Mouse (Mus musculus) hindbrain, embryonic 13.5 days (tissue): ENCODE measurements around the gene Taar7b. TPM values are rescaled to one million over a fixed set of nuclear protein-coding genes. Genes with fewer than 3 reads are reported as not detected.

ENCODE experiments used
- ATAC-seq: fragments of 200-750 bp; cut with Nextera tagmentation; 2 replicates; pipeline ENCODE4 v1.8.0; 2017; ENCODE audit warnings: moderate TSS enrichment; ENCODE audit not compliant: low FRiP score
- H3K27ac ChIP-seq: fragments of 300-500 bp; sonication (generic); 2 replicates; pipeline ENCODE4 v1.5.1; 2015; ENCODE audit warnings: inconsistent platforms, mild to moderate bottlenecking, moderate library complexity
- H3K27me3 ChIP-seq: fragments of 300-500 bp; sonication (generic); 2 replicates; pipeline ENCODE4 v1.6.1; 2015; ENCODE audit warnings: mild to moderate bottlenecking, inconsistent platforms
- H3K36me3 ChIP-seq: fragments of 300-500 bp; sonication (generic); 2 replicates; pipeline ENCODE4 v1.6.1; 2015; ENCODE audit warnings: mild to moderate bottlenecking, inconsistent platforms
- H3K4me1 ChIP-seq: fragments of 300-500 bp; sonication (generic); replicated peaks from 2 replicates; pipeline ENCODE4 v1.6.1; 2015; ENCODE audit warnings: inconsistent platforms
- H3K4me2 ChIP-seq: fragments of 300-500 bp; sonication (generic); 2 replicates; pipeline ENCODE4 v1.6.1; 2015; ENCODE audit warnings: inconsistent platforms, mild to moderate bottlenecking, moderate library complexity
- H3K4me3 ChIP-seq: fragments of 300-500 bp; sonication (generic); 2 replicates; pipeline ENCODE4 v1.5.1; 2015; ENCODE audit warnings: mild to moderate bottlenecking, inconsistent platforms
- H3K9ac ChIP-seq: fragments of 300-500 bp; sonication (generic); 2 replicates; pipeline ENCODE4 v1.6.1; 2015; ENCODE audit warnings: mild to moderate bottlenecking, inconsistent platforms
- H3K9me3 ChIP-seq: fragments of 300-500 bp; sonication (generic); 2 replicates; pipeline ENCODE4 v1.6.1; 2016; ENCODE audit warnings: inconsistent platforms
- WGBS: fragments of 180-500 bp; shearing (Covaris S2); methylation state at CpG from one replicate; pipeline ENCODE4 v1.1.7; 2015; 5-methylcytosine and 5-hydroxymethylcytosine counted together
- polyA plus RNA-seq: library from polyadenylated mRNA; unstranded; fragments of >200 nt; fragmentation: Nextera tagmentation; extraction: Ambion mirVana; gene quantifications from 2 replicates; pipeline ENCODE4 v1.2.1, GENCODE M21; 2015

The Taar7b gene
- polyA plus RNA-seq, 1 experiment from 2014 or later = not detected

DNA sequence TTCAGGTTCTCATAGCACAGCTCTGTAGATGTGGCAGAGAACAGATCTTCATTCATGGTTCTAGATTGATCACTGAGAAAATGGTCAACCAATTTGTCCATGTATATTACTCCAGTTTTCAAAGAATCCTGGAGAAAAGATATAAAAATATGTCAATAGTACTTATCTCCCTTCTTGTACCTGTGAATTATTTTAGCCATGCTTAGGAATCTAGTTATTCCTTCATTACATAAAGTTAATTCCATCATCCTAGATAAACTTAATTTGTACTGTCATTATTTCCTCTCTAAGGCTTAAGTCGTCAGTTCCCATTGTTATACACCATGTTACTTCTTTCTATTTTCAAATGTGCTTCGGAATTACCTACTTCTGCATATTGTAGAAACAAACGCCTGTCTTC lies 6.4 kb upstream of the Taar7b start, which contains the start of gene Taar7a:
Gene Taar7a (minus strand): TSS at position 101 of the 400 bp plus-strand sequence.
- Histone ChIP-seq H3K4me3 (no peak within 1 kb of the TSS), H3K36me3 (no peaks in the 10 kb centered on the region)
- 91% methylated on average over 3 of the region's 3 CpGs for WGBS

DNA sequence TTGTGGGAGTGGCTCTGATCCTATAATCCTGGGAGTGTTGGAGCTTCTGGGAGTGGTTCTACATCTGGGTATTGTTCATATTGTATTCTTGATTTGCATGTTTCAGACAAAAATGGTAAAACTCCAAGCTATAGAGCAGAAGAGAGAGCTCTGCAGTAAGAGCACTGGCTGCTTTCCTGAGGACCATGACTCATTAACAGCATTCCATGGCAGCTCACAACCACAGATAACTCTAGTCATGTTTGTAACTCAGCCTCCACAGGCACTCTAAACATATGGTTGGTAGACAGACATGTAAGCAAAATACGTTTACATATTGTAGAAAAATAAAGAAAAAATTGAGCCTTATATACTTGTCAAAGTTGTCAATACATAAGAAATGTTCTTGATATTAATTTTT lies 6.7 kb downstream of the Taar7b start:
- ATAC-seq = no peak
- H3K27ac ChIP-seq = no peak overlapping the region

More for the DNA sequence above, 6.4 kb upstream of the Taar7b start, which contains the start of gene Taar7a:
- H3K4me1 ChIP-seq = no peaks in the 10 kb centered on the region
- no peak within 1 kb of the TSS for H3K4me2 ChIP-seq
- H3K9ac ChIP-seq = no peak within 1 kb of the TSS
- H3K27me3 ChIP-seq = no peaks in the 10 kb centered on the region
- H3K9me3 ChIP-seq = no peaks in the 10 kb centered on the region
- no peak within 1 kb of the TSS for H3K27ac ChIP-seq
- no peak for ATAC-seq

DNA sequence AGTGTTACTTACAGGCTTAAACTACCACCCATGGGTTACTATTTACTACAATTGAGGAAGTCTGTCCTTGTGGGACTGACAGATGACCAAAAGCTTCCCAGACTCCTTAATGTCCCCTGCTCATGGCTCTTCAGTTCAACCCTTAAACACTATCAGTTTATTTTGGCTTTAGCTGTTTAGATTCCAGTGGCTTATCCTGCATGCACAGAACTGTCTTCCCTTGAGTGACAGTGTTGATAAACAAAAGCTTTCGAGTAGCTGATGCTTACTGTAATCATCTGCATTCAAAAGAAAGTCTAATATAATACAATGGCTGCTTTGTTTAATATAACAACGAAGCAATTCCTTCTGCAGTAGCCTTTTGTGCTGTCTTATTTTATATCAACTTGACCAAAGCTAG lies 7.3 kb downstream of the Taar7b start:
- Histone ChIP-seq H3K9me3 (no peaks in the 10 kb centered on the region), H3K4me1 (no peaks in the 10 kb centered on the region), H3K27me3 (no peaks in the 10 kb centered on the region), H3K4me2 (no peak overlapping the region), H3K9ac (no peak overlapping the region), H3K4me3 (no peak overlapping the region), H3K36me3 (no peaks in the 10 kb centered on the region), H3K27ac (no peak overlapping the region)
- 62% methylated on average over 2 of the region's 2 CpGs for WGBS
- ATAC-seq = no peak

More for the DNA sequence above, 6.7 kb downstream of the Taar7b start:
- H3K4me1 ChIP-seq = no peaks in the 10 kb centered on the region
- no peaks in the 10 kb centered on the region for H3K9me3 ChIP-seq
- no peak overlapping the region for H3K4me2 ChIP-seq
- no peak overlapping the region for H3K9ac ChIP-seq
- 88% methylated on average over 1 of the region's 1 CpGs for WGBS
- no peak overlapping the region for H3K4me3 ChIP-seq
- no peaks in the 10 kb centered on the region for H3K36me3 ChIP-seq
- H3K27me3 ChIP-seq = no peaks in the 10 kb centered on the region

DNA sequence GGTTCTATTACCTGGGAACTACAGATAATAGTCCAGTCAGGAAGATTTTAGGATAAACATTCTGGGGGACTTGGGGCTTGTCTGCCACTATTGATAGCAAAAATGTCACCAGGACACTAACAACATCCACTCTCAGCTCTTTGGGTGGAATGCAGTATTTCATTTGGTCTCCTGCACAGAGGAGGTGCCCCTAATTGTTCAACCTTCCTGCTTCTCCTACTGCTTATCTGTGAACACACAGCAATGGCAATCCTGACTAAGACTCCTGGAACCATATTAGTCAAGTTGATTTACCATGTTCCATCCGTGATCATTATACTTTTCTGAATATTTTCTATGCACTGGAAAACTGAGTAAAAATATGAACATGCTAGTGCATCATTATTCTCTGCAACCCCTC lies 8.4 kb downstream of the Taar7b start:
- Histone ChIP-seq H3K9ac (no peak overlapping the region), H3K4me2 (no peak overlapping the region)
- 94% methylated on average over 1 of the region's 1 CpGs for WGBS

DNA sequence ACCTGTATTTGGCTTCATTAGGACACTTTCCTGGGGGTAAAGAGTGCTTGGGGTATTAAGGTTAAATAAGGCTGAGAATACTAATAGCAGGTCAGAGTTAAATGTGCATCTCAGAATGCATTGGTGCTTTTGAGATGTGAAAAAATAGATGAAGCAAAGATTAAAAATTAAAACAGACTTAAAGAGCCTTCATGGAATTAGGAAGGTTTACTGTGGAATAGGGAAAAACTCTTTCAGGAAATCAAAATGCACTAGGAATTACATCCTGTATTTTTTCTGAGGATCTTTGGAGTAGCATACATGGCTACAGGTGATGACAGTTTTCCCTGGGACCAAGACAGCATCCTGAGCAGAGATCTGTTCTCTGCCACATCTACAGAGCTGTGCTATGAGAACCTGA lies 27.2 kb downstream of the Taar7b start, which contains the start of gene Taar7d:
Gene Taar7d (plus strand): TSS at position 301 of the 400 bp plus-strand sequence.
- H3K36me3 ChIP-seq = no peaks in the 10 kb centered on the region
- no peak within 1 kb of the TSS for H3K4me3 ChIP-seq
- H3K9ac ChIP-seq = no peak within 1 kb of the TSS
- ATAC-seq = no peak
- H3K27ac ChIP-seq = no peak within 1 kb of the TSS
- H3K4me2 ChIP-seq = no peak within 1 kb of the TSS
- no peaks in the 10 kb centered on the region for H3K9me3 ChIP-seq
- H3K27me3 ChIP-seq = no peaks in the 10 kb centered on the region
- H3K4me1 ChIP-seq = no peaks in the 10 kb centered on the region

More for the DNA sequence above, 8.4 kb downstream of the Taar7b start:
- no peaks in the 10 kb centered on the region for H3K27me3 ChIP-seq
- H3K9me3 ChIP-seq = no peaks in the 10 kb centered on the region
- H3K36me3 ChIP-seq = no peaks in the 10 kb centered on the region
- H3K4me1 ChIP-seq = no peaks in the 10 kb centered on the region
- H3K4me3 ChIP-seq = no peak overlapping the region
- ATAC-seq = no peak
- H3K27ac ChIP-seq = no peak overlapping the region

DNA sequence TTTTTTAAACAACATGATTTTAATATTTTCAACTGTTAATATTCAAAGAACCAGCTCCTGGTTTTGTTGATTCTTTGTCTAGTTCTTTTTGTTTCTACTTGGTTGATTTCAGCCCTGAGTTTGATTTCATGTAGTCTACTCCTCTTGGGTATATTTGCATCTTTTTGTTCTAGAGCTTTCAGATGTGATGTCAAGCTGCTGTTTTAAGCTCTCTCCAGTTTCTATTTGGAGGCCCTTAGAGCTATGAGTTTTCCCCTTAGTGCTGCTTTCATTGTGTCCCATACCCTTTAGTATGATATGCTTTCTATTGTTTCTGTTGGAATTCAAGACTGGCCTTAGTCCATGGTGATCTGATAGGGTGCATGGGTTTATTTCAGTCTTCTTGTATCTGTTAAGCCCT lies 31.6 kb downstream of the Taar7b start:
- no peak overlapping the region for H3K27ac ChIP-seq
- no peak overlapping the region for H3K9ac ChIP-seq
- H3K36me3 ChIP-seq = no peaks in the 10 kb centered on the region
- no peak overlapping the region for H3K4me3 ChIP-seq
- no peaks in the 10 kb centered on the region for H3K4me1 ChIP-seq
- H3K9me3 ChIP-seq = no peaks in the 10 kb centered on the region
- no peaks in the 10 kb centered on the region for H3K27me3 ChIP-seq
- ATAC-seq = no peak
- no peak overlapping the region for H3K4me2 ChIP-seq

DNA sequence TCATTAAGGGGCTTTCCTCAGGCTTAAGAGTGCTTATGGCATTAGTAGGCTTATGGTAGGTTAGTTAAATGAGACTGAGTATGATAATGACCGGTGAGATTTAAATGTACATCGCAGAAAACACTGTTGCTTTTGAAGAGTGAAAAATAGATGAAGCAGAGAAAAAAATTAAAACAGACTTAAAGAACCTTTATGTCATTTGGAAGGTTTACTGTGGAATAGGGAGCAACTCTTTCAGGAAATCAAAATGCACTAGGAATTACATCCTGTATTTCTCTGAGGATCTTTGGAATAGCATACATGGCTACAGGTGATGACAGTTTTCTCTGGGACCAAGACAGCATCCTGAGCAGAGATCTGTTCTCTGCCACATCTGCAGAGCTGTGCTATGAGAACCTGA lies 37.6 kb downstream of the Taar7b start, which contains the start of gene Taar7e:
Gene Taar7e (plus strand): TSS at position 301 of the 400 bp plus-strand sequence.
- Histone ChIP-seq H3K4me2 (no peak within 1 kb of the TSS), H3K9me3 (no peaks in the 10 kb centered on the region), H3K9ac (no peak within 1 kb of the TSS), H3K4me3 (no peak within 1 kb of the TSS), H3K27ac (no peak within 1 kb of the TSS), H3K27me3 (no peaks in the 10 kb centered on the region), H3K36me3 (no peaks in the 10 kb centered on the region), H3K4me1 (no peaks in the 10 kb centered on the region)
- no peak for ATAC-seq
- 91% methylated on average over 2 of the region's 2 CpGs for WGBS

DNA sequence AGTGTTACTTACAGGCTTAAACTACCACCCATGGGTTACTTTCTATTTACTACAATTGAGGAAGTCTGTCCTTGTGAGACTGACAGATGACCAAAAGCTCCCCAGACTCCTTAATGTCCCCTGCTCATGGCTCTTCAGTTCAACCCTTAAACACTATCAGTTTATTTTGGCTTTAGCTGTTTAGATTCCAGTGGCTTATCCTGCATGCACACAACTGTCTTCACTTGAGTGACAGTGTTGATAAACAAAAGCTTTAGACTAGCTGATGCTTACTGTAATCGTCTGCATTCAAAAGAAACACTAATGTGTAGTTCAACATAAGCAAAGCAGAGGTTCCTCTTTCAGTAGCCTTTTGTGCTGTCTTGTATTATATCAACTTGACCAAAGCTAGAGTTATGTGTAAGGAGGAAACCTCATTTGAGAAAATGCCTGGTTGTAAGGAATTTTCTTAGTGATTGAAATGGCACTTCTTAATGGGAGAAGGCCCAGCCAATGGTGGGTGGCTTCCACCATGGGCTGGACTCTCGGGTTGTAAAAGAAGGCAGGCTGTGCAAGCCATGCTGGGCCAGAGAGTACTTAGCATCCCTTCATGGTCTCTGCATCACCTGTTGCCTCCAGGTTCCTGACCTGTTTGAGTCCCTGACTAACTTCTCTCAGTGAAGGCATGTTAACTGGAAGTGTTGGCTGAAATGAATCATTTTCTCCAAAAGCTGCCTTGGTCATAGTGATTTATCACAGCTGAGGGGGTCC lies 40.6 kb downstream of the Taar7b start:
- ATAC-seq = no peak
- H3K27me3 ChIP-seq = no peaks in the 10 kb centered on the region
- no peak overlapping the region for H3K9ac ChIP-seq
- no peaks in the 10 kb centered on the region for H3K9me3 ChIP-seq
- no peak overlapping the region for H3K27ac ChIP-seq
- no peak overlapping the region for H3K4me2 ChIP-seq
- H3K4me3 ChIP-seq = no peak overlapping the region
- H3K36me3 ChIP-seq = no peaks in the 10 kb centered on the region
- 71% methylated on average over 2 of the region's 2 CpGs for WGBS
- H3K4me1 ChIP-seq = no peaks in the 10 kb centered on the region

DNA sequence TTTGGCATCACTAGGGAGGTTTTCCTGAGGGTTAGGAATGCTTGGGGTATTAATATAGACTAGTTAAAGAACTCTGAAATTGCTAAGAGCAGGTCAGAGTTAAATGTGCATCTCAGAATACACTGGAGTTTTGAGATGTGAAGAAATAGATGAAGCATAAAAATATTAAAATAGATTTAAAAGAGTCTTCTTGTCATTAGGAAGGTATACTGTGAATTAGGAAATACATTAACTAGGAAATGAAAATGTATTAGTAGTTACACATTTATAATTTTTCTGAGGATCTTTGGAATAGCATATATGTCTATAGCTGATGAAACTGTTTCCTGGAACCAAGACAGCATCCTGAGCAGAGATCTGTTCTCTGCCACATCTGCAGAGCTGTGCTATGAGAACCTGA lies 49.5 kb downstream of the Taar7b start, which contains the start of gene Taar7f:
Gene Taar7f (plus strand): TSS at position 301 of the 400 bp plus-strand sequence.
- no peak within 1 kb of the TSS for H3K4me2 ChIP-seq

More for the DNA sequence above, 49.5 kb downstream of the Taar7b start, which contains the start of gene Taar7f:
- no peaks in the 10 kb centered on the region for H3K36me3 ChIP-seq
- H3K27ac ChIP-seq = no peak within 1 kb of the TSS
- H3K4me3 ChIP-seq = no peak within 1 kb of the TSS
- H3K27me3 ChIP-seq = no peaks in the 10 kb centered on the region
- ATAC-seq = no peak
- H3K4me1 ChIP-seq = no peaks in the 10 kb centered on the region
- no peak within 1 kb of the TSS for H3K9ac ChIP-seq
- no peaks in the 10 kb centered on the region for H3K9me3 ChIP-seq

Other genes starting within 250 kb of the Taar7b start
- gene Rps12, start 212.7 kb upstream of the Taar7b start, polyA plus RNA-seq = 110 and 124 TPM in 2 replicates
- gene Slc18b1, start 203.0 kb upstream of the Taar7b start, polyA plus RNA-seq = 22.0 and 22.2 TPM in 2 replicates
- not detected in 2 replicates for gene Vnn3, start 148.5 kb upstream of the Taar7b start, polyA plus RNA-seq
- 0.09 and 0.21 TPM in 2 replicates for gene Vnn1, start 105.3 kb upstream of the Taar7b start, polyA plus RNA-seq
- gene Taar1, start 79.6 kb upstream of the Taar7b start, polyA plus RNA-seq = not detected in 2 replicates
- gene Taar2, start 61.4 kb upstream of the Taar7b start, polyA plus RNA-seq = not detected in 2 replicates
- gene Taar3, start 50.4 kb upstream of the Taar7b start, polyA plus RNA-seq = not detected in 2 replicates
- not detected in 2 replicates for gene Taar4, start 39.4 kb upstream of the Taar7b start, polyA plus RNA-seq
- gene Taar5, start 29.2 kb upstream of the Taar7b start, polyA plus RNA-seq = not detected in 2 replicates
- not detected in 2 replicates for gene Taar6, start 14.3 kb upstream of the Taar7b start, polyA plus RNA-seq
- not detected in 2 replicates for gene Taar7a, start 6.5 kb upstream of the Taar7b start, polyA plus RNA-seq
- not detected in 2 replicates for gene Taar7d, start 27.3 kb downstream of the Taar7b start, polyA plus RNA-seq
- gene Taar7e, start 37.7 kb downstream of the Taar7b start, polyA plus RNA-seq = not detected in 2 replicates
- not detected in 2 replicates for gene Taar7f, start 49.6 kb downstream of the Taar7b start, polyA plus RNA-seq
- not detected in 2 replicates for gene Taar8a, start 76.6 kb downstream of the Taar7b start, polyA plus RNA-seq
- not detected in 2 replicates for gene Taar8b, start 92.4 kb downstream of the Taar7b start, polyA plus RNA-seq
- not detected in 2 replicates for gene Taar8c, start 102.0 kb downstream of the Taar7b start, polyA plus RNA-seq
- not detected in 2 replicates for gene Taar9, start 109.6 kb downstream of the Taar7b start, polyA plus RNA-seq
- 273 and 279 TPM in 2 replicates for gene Stx7, start 149.4 kb downstream of the Taar7b start, polyA plus RNA-seq
- 8.6 and 9.6 TPM in 2 replicates for gene Moxd1, start 223.6 kb downstream of the Taar7b start, polyA plus RNA-seq